Comparison of ENCODE assay signal across 17 mouse cellular contexts in genomic region chr8:114573014-114573746, GRCm38 (mm10).
"Had no signal": no experiment of that assay in that cellular context is flagged by ENCODE, and none has a peak within 500 bp of the region (broad histone marks: within the 10 kb centered on the region; RNA-seq: fewer than 3 reads in every experiment).

No protein-coding gene starts in this region.

- H3K36me3 ChIP-seq: midbrain, embryonic 13.5 days; midbrain, embryonic 15.5 days; neural tube, embryonic 13.5 days; neural tube, embryonic 15.5 days had no signal

- H3K4me3 ChIP-seq: midbrain, embryonic 13.5 days; midbrain, embryonic 15.5 days; neural tube, embryonic 13.5 days; neural tube, embryonic 15.5 days had no signal

- ATAC-seq: midbrain, embryonic 13.5 days; midbrain, embryonic 15.5 days had no signal

- H3K9ac ChIP-seq: liver, embryonic 14.5 days; lung, embryonic 14.5 days; midbrain, embryonic 13.5 days; midbrain, embryonic 15.5 days; neural tube, embryonic 13.5 days; neural tube, embryonic 15.5 days had no signal

- H3K4me2 ChIP-seq: lung, embryonic 14.5 days; midbrain, embryonic 11.5 days; midbrain, embryonic 13.5 days; midbrain, embryonic 15.5 days; neural tube, embryonic 13.5 days; neural tube, embryonic 15.5 days had no signal

- H3K9me3 ChIP-seq: midbrain, embryonic 13.5 days; midbrain, embryonic 15.5 days; neural tube, embryonic 13.5 days; neural tube, embryonic 15.5 days had no signal

- H3K27ac ChIP-seq: liver, embryonic 14.5 days; midbrain, embryonic 13.5 days; midbrain, embryonic 15.5 days; neural tube, embryonic 13.5 days; neural tube, embryonic 15.5 days had no signal

- H3K4me1 ChIP-seq: midbrain, embryonic 13.5 days; midbrain, embryonic 15.5 days; neural tube, embryonic 15.5 days had no signal

- H3K27me3 ChIP-seq: midbrain, embryonic 13.5 days; midbrain, embryonic 15.5 days; neural tube, embryonic 13.5 days; neural tube, embryonic 15.5 days had no signal

- DNase-seq: lung, adult 18-20 months; lung, embryonic 14.5 days; lung, postnatal 10 days; lung, postnatal 4 days; retina, postnatal 1 day; right cerebral cortex, adult 18-20 months; right cerebral cortex, postnatal 25 days; right cerebral cortex, postnatal 4 days; spleen, adult 18-20 months; thymus, adult 18-20 months; thymus, postnatal 25 days had no signal
